Mouse (Mus musculus) ES-E14 (cell line): ENCODE measurements around the gene Gramd2. TPM values are rescaled to one million over a fixed set of nuclear protein-coding genes. Genes with fewer than 3 reads are reported as not detected.

Experiments
- DNase-seq: peaks from one replicate; pipeline ENCODE4 v3.0.0-alpha.2; 2013; ENCODE audit warnings: low read depth, low spot score
- H3K27ac ChIP-seq: 2 replicates; pipeline ENCODE4 v1.5.1; 2012; ENCODE audit warnings: low read depth, mild to moderate bottlenecking, low read length, moderate library complexity, mixed read lengths; ENCODE audit not compliant: poor library complexity, insufficient read depth, severe bottlenecking
- H3K36me3 ChIP-seq: 2 replicates; pipeline ENCODE4 v1.6.1; 2012; ENCODE audit warnings: mild to moderate bottlenecking, low read length, moderate library complexity, mixed read lengths; ENCODE audit not compliant: control insufficient read depth, poor library complexity, insufficient read depth, severe bottlenecking
- H3K4me1 ChIP-seq, 2 experiments: fragments of 150-350 bp in 1 of 2; sonication (generic) in 1 of 2; 2 replicates each; pipeline ENCODE4 v1.6.1; 2012; ENCODE audit warnings: low read length in 2 of 2, mild to moderate bottlenecking in 1 of 2, mixed read lengths in 1 of 2; ENCODE audit not compliant: control insufficient read depth in 2 of 2, insufficient read depth in 2 of 2, poor library complexity in 1 of 2
- H3K4me3 ChIP-seq, 2 experiments: fragments of 150-350 bp in 1 of 2; sonication (generic) in 1 of 2; 2 replicates each; pipeline ENCODE4 v1.5.1; 2012; ENCODE audit warnings: low read length in 2 of 2, low read depth in 1 of 2, mild to moderate bottlenecking in 1 of 2, mixed read lengths in 1 of 2; ENCODE audit not compliant: insufficient read depth in 1 of 2, poor library complexity in 1 of 2, severe bottlenecking in 1 of 2
- H3K9ac ChIP-seq: 2 replicates; pipeline ENCODE4 v1.6.1; 2012; ENCODE audit warnings: low read depth, mild to moderate bottlenecking, low read length, mixed read lengths; ENCODE audit not compliant: poor library complexity, insufficient read depth, severe bottlenecking
- H3K9me3 ChIP-seq: fragments of 150-350 bp; sonication (generic); 2 replicates; pipeline ENCODE4 v1.6.1; 2012; ENCODE audit warnings: low read depth, mild to moderate bottlenecking, low read length; ENCODE audit not compliant: control insufficient read depth, insufficient read depth
- CHD2 ChIP-seq: IDR thresholded peaks from 2 replicates; pipeline ENCODE4 v1.6.1; 2014; ENCODE audit warnings: mild to moderate bottlenecking, low read depth, low read length, inconsistent platforms
- HCFC1 ChIP-seq: IDR thresholded peaks from 2 replicates; pipeline ENCODE4 v1.6.1; 2012; ENCODE audit warnings: low read length, inconsistent platforms, borderline replicate concordance; ENCODE audit not compliant: insufficient read depth
- MAFK ChIP-seq: IDR thresholded peaks from 2 replicates; pipeline ENCODE4 v1.6.1; 2014; ENCODE audit warnings: mild to moderate bottlenecking, low read depth, low read length, inconsistent platforms; ENCODE audit not compliant: insufficient read depth
- ZC3H11A ChIP-seq: IDR thresholded peaks from 2 replicates; pipeline ENCODE4 v1.6.1; 2012; ENCODE audit warnings: low read depth, mild to moderate bottlenecking, inconsistent platforms, low read length, borderline replicate concordance
- ZNF384 ChIP-seq: IDR thresholded peaks from 2 replicates; pipeline ENCODE4 v1.6.1; 2012; ENCODE audit warnings: low read depth, low read length, inconsistent platforms
- in situ Hi-C, 2 experiments: fragments of 600-800 bp; cut with MboI; formaldehyde crosslinking; loops; one replicate each; pipeline ENCODE4 v1.15.1; 2025; ENCODE audit warnings: low sequenced_read_pairs in 2 of 2, inconsistent platforms in 1 of 2; ENCODE audit not compliant: unreplicated experiment in 2 of 2
- total RNA-seq: library from RNA; depleted of rRNA; stranded (reverse); fragments of 300-350 nt; gene quantifications from 2 replicates; pipeline ENCODE4 v1.2.3, GENCODE M21; 2012

Gramd2 gene
- total RNA-seq, 1 experiment: 3.5 TPM

DNA sequence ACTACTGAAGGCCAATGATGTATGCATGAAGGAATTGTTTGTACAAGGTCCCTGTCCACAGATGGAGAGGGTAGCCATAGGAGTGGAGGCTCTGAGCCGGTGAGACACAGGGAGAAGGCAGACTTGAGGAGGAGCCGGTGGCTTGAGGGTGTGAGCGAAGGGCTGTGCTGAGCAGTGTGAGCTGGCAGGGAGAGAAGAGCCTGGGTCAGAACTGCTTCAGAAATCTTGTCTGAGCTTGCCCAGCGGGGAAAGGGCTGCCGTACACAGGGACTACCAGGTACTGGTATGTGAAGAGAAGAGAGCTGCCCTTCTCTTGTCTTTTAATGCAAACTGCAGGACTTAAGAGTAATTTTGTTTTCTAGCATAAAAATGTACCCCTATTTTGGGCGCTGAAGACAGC is 53.1 kb downstream of the Gramd2 start:
- in situ Hi-C loops: no loop called here
- no peak overlapping the region for H3K9ac ChIP-seq
- no peaks in the 10 kb centered on the region; the same call in 1 of the 2 replicates for H3K36me3 ChIP-seq
- H3K4me3 ChIP-seq: no peak overlapping the region
- TF ChIP-seq ZC3H11A (no peak), CHD2 (no peak), MAFK (no peak)
- no peak for DNase-seq
- H3K27ac ChIP-seq: no peak overlapping the region
- no peaks in the 10 kb centered on the region for H3K4me1 ChIP-seq
- H3K9me3 ChIP-seq: no peaks in the 10 kb centered on the region

DNA sequence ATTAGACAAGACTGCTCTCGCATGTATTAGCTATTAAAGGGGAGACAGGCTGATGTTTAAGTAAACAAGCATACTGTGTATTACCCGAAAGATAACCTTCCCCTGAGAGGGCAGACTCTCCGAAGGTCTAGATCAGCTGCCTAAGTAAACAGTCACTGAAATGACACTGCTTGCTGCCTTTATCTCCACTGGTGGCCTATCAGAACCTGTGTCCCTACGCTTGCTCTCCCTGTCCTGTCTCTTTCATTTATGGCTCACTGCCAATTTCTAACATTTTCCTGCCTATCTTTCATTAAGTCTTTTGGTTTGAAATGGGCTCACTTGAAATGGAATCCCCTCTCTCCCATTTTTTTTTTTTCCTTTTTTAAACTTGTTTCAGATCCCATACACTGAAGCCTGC is 55.5 kb downstream of the Gramd2 start:
- no peak for DNase-seq
- Histone ChIP-seq H3K4me1 (no peaks in the 10 kb centered on the region), H3K9ac (no peak overlapping the region), H3K36me3 (no peaks in the 10 kb centered on the region; the same call in 1 of the 2 replicates), H3K27ac (no peak overlapping the region), H3K9me3 (no peaks in the 10 kb centered on the region), H3K4me3 (no peak overlapping the region)
- TF ChIP-seq ZC3H11A (no peak), CHD2 (no peak), HCFC1 (no peak), ZNF384 (no peak), MAFK (no peak)
- in situ Hi-C loops: no loop called here

GRCm38 (mm10) chr9:59740593-59740992 is 60.6 kb downstream of the Gramd2 start:
- H3K36me3 ChIP-seq: no peaks in the 10 kb centered on the region; the same call in 1 of the 2 replicates
- TF ChIP-seq ZNF384 (no peak), ZC3H11A (no peak), MAFK (no peak), CHD2 (no peak), HCFC1 (no peak)
- H3K9ac ChIP-seq: no peak overlapping the region
- H3K4me3 ChIP-seq: no peak overlapping the region
- in situ Hi-C loops: no loop called here
- DNase-seq: no peak
- no peaks in the 10 kb centered on the region for H3K9me3 ChIP-seq
- no peaks in the 10 kb centered on the region for H3K4me1 ChIP-seq
- H3K27ac ChIP-seq: no peak overlapping the region

GRCm38 (mm10) chr9:59743903-59744302 is 64.0 kb downstream of the Gramd2 start:
- TF ChIP-seq CHD2 (no peak), MAFK (no peak), HCFC1 (no peak), ZNF384 (no peak), ZC3H11A (no peak)
- no peak overlapping the region for H3K9ac ChIP-seq
- H3K36me3 ChIP-seq: no peaks in the 10 kb centered on the region
- no peak for DNase-seq
- in situ Hi-C loops: no loop called here
- no peaks in the 10 kb centered on the region for H3K9me3 ChIP-seq
- H3K27ac ChIP-seq: no peak overlapping the region
- no peak overlapping the region for H3K4me3 ChIP-seq
- H3K4me1 ChIP-seq: peaks cover 1 to 2% of the 10 kb centered on the region in 2 experiments; a peak in 2 of 4 replicates

- Histone ChIP-seq H3K4me3 (peak overlapping the region in 1 of 2 experiments; percentile 97; a peak in 1 of 4 replicates), H3K9me3 (no peaks in the 10 kb centered on the region), H3K36me3 (no peaks in the 10 kb centered on the region), H3K9ac (no peak overlapping the region), H3K27ac (no peak overlapping the region), H3K4me1 (peaks cover 2 to 4% of the 10 kb centered on the region in 2 experiments; a peak in 2 of 4 replicates)
- TF ChIP-seq CHD2: no peak
- no peak for TF ChIP-seq ZC3H11A
- no peak for TF ChIP-seq ZNF384
- no peak for TF ChIP-seq MAFK
- no peak for TF ChIP-seq HCFC1
- DNase-seq: no peak
- in situ Hi-C loops: no loop called here
Observed at GRCm38 (mm10) chr9:59748387-59748786, 68.4 kb downstream of the Gramd2 start.
